Mouse (Mus musculus): ENCODE results near the gene Plod2. TPM values are rescaled to one million over a fixed set of nuclear protein-coding genes. Genes with fewer than 3 reads are reported as not detected.

The Plod2 gene
- polyA plus RNA-seq, 1 experiment from 2014 or later: 37.1 TPM

- Histone ChIP-seq H3K4me1 (ENCODE audit: control insufficient read depth, insufficient read depth, low read length) (peaks cover 14% of the 10 kb centered on the region), H3K9ac (ENCODE audit: low read depth, low read length) (no peak overlapping the region), H3K9me3 (ENCODE audit: control insufficient read depth, low read length) (no peaks in the 10 kb centered on the region), H3K27ac (ENCODE audit: low read depth, low read length) (no peak overlapping the region), H3K27me3 (ENCODE audit: control insufficient read depth, insufficient read depth, low read length) (no peaks in the 10 kb centered on the region), H3K4me2 (replicated peaks; ENCODE audit: low read depth, low read length) (no peak overlapping the region), H3K4me3 (ENCODE audit: low read length) (no peak overlapping the region), H3K36me3 (ENCODE audit: control insufficient read depth, insufficient read depth, low read length) (peaks cover 4% of the 10 kb centered on the region; the same call in 1 of the 2 replicates)
- no peak for ATAC-seq (ENCODE audit: low FRiP score, low TSS enrichment)
- 79% methylated on average over 11 of the region's 11 CpGs for WGBS
Measured at GRCm38 (mm10) chr9:92549811-92550490, 7.9 kb downstream of the Plod2 start.

- WGBS: 53% methylated on average over 2 of the region's 2 CpGs
- Histone ChIP-seq H3K27me3 (ENCODE audit: control insufficient read depth, insufficient read depth, low read length) (no peaks in the 10 kb centered on the region), H3K9ac (ENCODE audit: low read depth, low read length) (no peak overlapping the region), H3K4me1 (ENCODE audit: control insufficient read depth, insufficient read depth, low read length) (peaks cover 17% of the 10 kb centered on the region), H3K36me3 (ENCODE audit: control insufficient read depth, insufficient read depth, low read length) (peaks cover 4% of the 10 kb centered on the region; the same call in 1 of the 2 replicates), H3K27ac (ENCODE audit: low read depth, low read length) (no peak overlapping the region), H3K9me3 (ENCODE audit: control insufficient read depth, low read length) (no peaks in the 10 kb centered on the region), H3K4me3 (ENCODE audit: low read length) (no peak overlapping the region), H3K4me2 (replicated peaks; ENCODE audit: low read depth, low read length) (no peak overlapping the region)
- no peak for ATAC-seq (ENCODE audit: low FRiP score, low TSS enrichment)
Measured at GRCm38 (mm10) chr9:92550981-92551380, 9.0 kb downstream of the Plod2 start.

GRCm38 (mm10) chr9:92551666-92552065 lies 9.6 kb downstream of the Plod2 start:
- H3K9ac ChIP-seq (ENCODE audit: low read depth, low read length): no peak overlapping the region
- 78% methylated on average over 4 of the region's 4 CpGs for WGBS
- peaks cover 17% of the 10 kb centered on the region for H3K4me1 ChIP-seq (ENCODE audit: control insufficient read depth, insufficient read depth, low read length)
- no peaks in the 10 kb centered on the region for H3K9me3 ChIP-seq (ENCODE audit: control insufficient read depth, low read length)
- peaks cover 4% of the 10 kb centered on the region; the same call in 1 of the 2 replicates for H3K36me3 ChIP-seq (ENCODE audit: control insufficient read depth, insufficient read depth, low read length)
- H3K4me3 ChIP-seq (ENCODE audit: low read length): no peak overlapping the region
- H3K4me2 ChIP-seq (replicated peaks; ENCODE audit: low read depth, low read length): no peak overlapping the region
- no peak for ATAC-seq (ENCODE audit: low FRiP score, low TSS enrichment)
- H3K27me3 ChIP-seq (ENCODE audit: control insufficient read depth, insufficient read depth, low read length): no peaks in the 10 kb centered on the region
- no peak overlapping the region for H3K27ac ChIP-seq (ENCODE audit: low read depth, low read length)

GRCm38 (mm10) chr9:92552691-92553090 lies 10.7 kb downstream of the Plod2 start:
- Histone ChIP-seq H3K27ac (ENCODE audit: low read depth, low read length) (no peak overlapping the region), H3K36me3 (ENCODE audit: control insufficient read depth, insufficient read depth, low read length) (peaks cover 4% of the 10 kb centered on the region; the same call in 1 of the 2 replicates), H3K4me1 (ENCODE audit: control insufficient read depth, insufficient read depth, low read length) (peaks cover 17% of the 10 kb centered on the region), H3K27me3 (ENCODE audit: control insufficient read depth, insufficient read depth, low read length) (no peaks in the 10 kb centered on the region), H3K4me3 (ENCODE audit: low read length) (no peak overlapping the region), H3K9ac (ENCODE audit: low read depth, low read length) (no peak overlapping the region), H3K9me3 (ENCODE audit: control insufficient read depth, low read length) (no peaks in the 10 kb centered on the region), H3K4me2 (replicated peaks; ENCODE audit: low read depth, low read length) (no peak overlapping the region)
- 63% methylated on average over 3 of the region's 3 CpGs for WGBS
- ATAC-seq (ENCODE audit: low FRiP score, low TSS enrichment): no peak

GRCm38 (mm10) chr9:92555006-92555958 lies 13.3 kb downstream of the Plod2 start:
- H3K36me3 ChIP-seq (ENCODE audit: control insufficient read depth, insufficient read depth, low read length): no peaks in the 10 kb centered on the region
- peaks cover 7% of the 10 kb centered on the region; the same call in 1 of the 2 replicates for H3K4me1 ChIP-seq (ENCODE audit: control insufficient read depth, insufficient read depth, low read length)
- no peak overlapping the region for H3K4me3 ChIP-seq (ENCODE audit: low read length)
- H3K9me3 ChIP-seq (ENCODE audit: control insufficient read depth, low read length): no peaks in the 10 kb centered on the region
- no peaks in the 10 kb centered on the region for H3K27me3 ChIP-seq (ENCODE audit: control insufficient read depth, insufficient read depth, low read length)
- no peak overlapping the region for H3K27ac ChIP-seq (ENCODE audit: low read depth, low read length)
- 60% methylated on average over 6 of the region's 6 CpGs for WGBS
- H3K4me2 ChIP-seq (replicated peaks; ENCODE audit: low read depth, low read length): no peak overlapping the region
- ATAC-seq (ENCODE audit: low FRiP score, low TSS enrichment): peak; percentile 59
- H3K9ac ChIP-seq (ENCODE audit: low read depth, low read length): no peak overlapping the region

- Histone ChIP-seq H3K4me2 (replicated peaks; ENCODE audit: low read depth, low read length) (no peak overlapping the region), H3K9me3 (ENCODE audit: control insufficient read depth, low read length) (no peaks in the 10 kb centered on the region), H3K27me3 (ENCODE audit: control insufficient read depth, insufficient read depth, low read length) (no peaks in the 10 kb centered on the region), H3K4me1 (ENCODE audit: control insufficient read depth, insufficient read depth, low read length) (peaks cover 18% of the 10 kb centered on the region), H3K36me3 (ENCODE audit: control insufficient read depth, insufficient read depth, low read length) (no peaks in the 10 kb centered on the region), H3K9ac (ENCODE audit: low read depth, low read length) (no peak overlapping the region), H3K27ac (ENCODE audit: low read depth, low read length) (no peak overlapping the region), H3K4me3 (ENCODE audit: low read length) (no peak overlapping the region)
- 66% methylated on average over 8 of the region's 8 CpGs for WGBS
- no peak for ATAC-seq (ENCODE audit: low FRiP score, low TSS enrichment)
Measured at GRCm38 (mm10) chr9:92559750-92560149, 17.7 kb downstream of the Plod2 start.

GRCm38 (mm10) chr9:92560840-92561547 lies 19.0 kb downstream of the Plod2 start:
- no peaks in the 10 kb centered on the region for H3K36me3 ChIP-seq (ENCODE audit: control insufficient read depth, insufficient read depth, low read length)
- H3K4me3 ChIP-seq (ENCODE audit: low read length): no peak overlapping the region
- H3K27me3 ChIP-seq (ENCODE audit: control insufficient read depth, insufficient read depth, low read length): no peaks in the 10 kb centered on the region
- H3K4me2 ChIP-seq (replicated peaks; ENCODE audit: low read depth, low read length): no peak overlapping the region
- peak; percentile 44 for ATAC-seq (ENCODE audit: low FRiP score, low TSS enrichment)
- no peak overlapping the region; the same call in 1 of the 2 replicates for H3K27ac ChIP-seq (ENCODE audit: low read depth, low read length)
- H3K9me3 ChIP-seq (ENCODE audit: control insufficient read depth, low read length): no peaks in the 10 kb centered on the region
- H3K4me1 ChIP-seq (ENCODE audit: control insufficient read depth, insufficient read depth, low read length): peaks cover 15% of the 10 kb centered on the region
- 69% methylated on average over 6 of the region's 6 CpGs for WGBS
- no peak overlapping the region for H3K9ac ChIP-seq (ENCODE audit: low read depth, low read length)

GRCm38 (mm10) chr9:92562416-92562815 lies 20.4 kb downstream of the Plod2 start:
- Histone ChIP-seq H3K36me3 (ENCODE audit: control insufficient read depth, insufficient read depth, low read length) (no peaks in the 10 kb centered on the region), H3K9ac (ENCODE audit: low read depth, low read length) (no peak overlapping the region), H3K4me2 (replicated peaks; ENCODE audit: low read depth, low read length) (no peak overlapping the region), H3K27ac (ENCODE audit: low read depth, low read length) (no peak overlapping the region; the same call in 1 of the 2 replicates), H3K27me3 (ENCODE audit: control insufficient read depth, insufficient read depth, low read length) (no peaks in the 10 kb centered on the region), H3K9me3 (ENCODE audit: control insufficient read depth, low read length) (no peaks in the 10 kb centered on the region), H3K4me3 (ENCODE audit: low read length) (no peak overlapping the region), H3K4me1 (ENCODE audit: control insufficient read depth, insufficient read depth, low read length) (peaks cover 15% of the 10 kb centered on the region)
- no peak for ATAC-seq (ENCODE audit: low FRiP score, low TSS enrichment)
- WGBS: 78% methylated on average over 5 of the region's 5 CpGs
